Mouse (Mus musculus) lung, postnatal 0 days (tissue): ENCODE measurements around the gene Mast1. TPM values are rescaled to one million over a fixed set of nuclear protein-coding genes. Genes with fewer than 3 reads are reported as not detected.

Source experiments
- ATAC-seq: fragments of 200-750 bp; cut with Nextera tagmentation; 2 replicates; pipeline ENCODE4 v1.8.0; 2017; ENCODE audit warnings: moderate library complexity
- DNase-seq: peaks from one replicate; pipeline ENCODE4 v3.0.0-alpha.2; 2016; ENCODE audit warnings: low spot score
- H3K27ac ChIP-seq: fragments of 300-500 bp; sonication (generic); 2 replicates; pipeline ENCODE4 v1.5.1; 2014; ENCODE audit warnings: antibody characterized with exemption, mild to moderate bottlenecking, low read length, mixed read lengths
- H3K27me3 ChIP-seq: fragments of 300-500 bp; sonication (generic); replicated peaks from 2 replicates; pipeline ENCODE4 v1.6.1; 2014; ENCODE audit warnings: low read length, mixed read lengths; ENCODE audit not compliant: insufficient read depth
- H3K36me3 ChIP-seq: fragments of 300-500 bp; sonication (generic); 2 replicates; pipeline ENCODE4 v1.6.1; 2014; ENCODE audit warnings: low read length, mixed read lengths; ENCODE audit not compliant: insufficient read depth
- H3K4me1 ChIP-seq: fragments of 300-500 bp; sonication (generic); 2 replicates; pipeline ENCODE4 v1.6.1; 2014; ENCODE audit warnings: antibody characterized with exemption, low read depth, low read length, mixed read lengths; ENCODE audit not compliant: insufficient read depth
- H3K4me2 ChIP-seq: fragments of 300-500 bp; sonication (generic); replicated peaks from 2 replicates; pipeline ENCODE4 v1.6.1; 2014; ENCODE audit warnings: low read depth, mild to moderate bottlenecking, low read length, moderate library complexity, mixed read lengths
- H3K4me3 ChIP-seq: fragments of 300-500 bp; sonication (generic); 2 replicates; pipeline ENCODE4 v1.5.1; 2014; ENCODE audit warnings: low read depth, low read length
- H3K9ac ChIP-seq: fragments of 300-500 bp; sonication (generic); replicated peaks from 2 replicates; pipeline ENCODE4 v1.6.1; 2014; ENCODE audit warnings: low read depth, mild to moderate bottlenecking
- H3K9me3 ChIP-seq: fragments of 300-500 bp; sonication (generic); 2 replicates; pipeline ENCODE4 v1.6.1; 2016; ENCODE audit warnings: low read length, mixed read lengths
- CTCF ChIP-seq: IDR thresholded peaks from 2 replicates; pipeline ENCODE4 v1.5.1; 2016; ENCODE audit warnings: antibody characterized with exemption, mild to moderate bottlenecking
- EP300 ChIP-seq: IDR thresholded peaks from 2 replicates; pipeline ENCODE4 v1.6.1; 2016; ENCODE audit warnings: antibody characterized with exemption, mild to moderate bottlenecking, control low read depth
- whole genome bisulfite sequencing: fragments of 180-500 bp; shearing (Covaris S2); extraction: QIAGEN DNeasy Blood & Tissue Kit; methylation state at CpG from one replicate; pipeline ENCODE4 v1.1.7; 2014; 5-methylcytosine and 5-hydroxymethylcytosine counted together
- polyA plus RNA-seq: library from polyadenylated mRNA; unstranded; fragments of >200 nt; fragmentation: Nextera tagmentation; extraction: Ambion mirVana; gene quantifications from 2 replicates; pipeline ENCODE4 v1.2.1, GENCODE M21; 2015

Mast1 gene
- polyA plus RNA-seq, 1 experiment from 2014 or later: 0.32 TPM

- WGBS: 44% methylated on average over 3 of the region's 3 CpGs
- Histone ChIP-seq H3K4me1 (peaks cover 62% of the 10 kb centered on the region), H3K9ac (no peak overlapping the region), H3K36me3 (no peaks in the 10 kb centered on the region), H3K4me2 (no peak overlapping the region), H3K9me3 (no peaks in the 10 kb centered on the region), H3K27ac (peak overlapping the region; percentile 99), H3K27me3 (no peaks in the 10 kb centered on the region), H3K4me3 (no peak overlapping the region)
- DNase-seq (no peak), ATAC-seq (no peak)
- no peak for TF ChIP-seq EP300
- no peak for TF ChIP-seq CTCF
Measured at GRCm38 (mm10) chr8:84982499-84983011, 45.4 kb upstream of the Mast1 start.

GRCm38 (mm10) chr8:84981644-84982498 is 44.7 kb upstream of the Mast1 start:
- H3K4me2 ChIP-seq: peak overlapping the region; percentile 89
- no peaks in the 10 kb centered on the region for H3K9me3 ChIP-seq
- H3K4me1 ChIP-seq: peaks cover 62% of the 10 kb centered on the region
- H3K27ac ChIP-seq: peak overlapping the region; percentile 99
- peak; percentile 72 for DNase-seq
- WGBS: 57% methylated on average over 15 of the region's 15 CpGs
- H3K4me3 ChIP-seq: no peak overlapping the region
- no peak for TF ChIP-seq CTCF
- 0 out of 2 replicates have a peak, but pooled peaks have one; percentile 19 for TF ChIP-seq EP300
- no peaks in the 10 kb centered on the region for H3K36me3 ChIP-seq
- no peaks in the 10 kb centered on the region for H3K27me3 ChIP-seq
- H3K9ac ChIP-seq: no peak overlapping the region
- ATAC-seq: no peak

- WGBS: 22% methylated on average over 11 of the region's 11 CpGs
- H3K27ac ChIP-seq: peak overlapping the region; percentile 99
- H3K9me3 ChIP-seq: no peaks in the 10 kb centered on the region
- H3K36me3 ChIP-seq: no peaks in the 10 kb centered on the region
- H3K4me1 ChIP-seq: peaks cover 55% of the 10 kb centered on the region
- H3K27me3 ChIP-seq: no peaks in the 10 kb centered on the region
- peak; percentile 93 for DNase-seq
- peak overlapping the region; percentile 48; the same call in 1 of the 2 replicates for H3K9ac ChIP-seq
- H3K4me3 ChIP-seq: peak overlapping the region; percentile 33; the same call in 1 of the 2 replicates
- peak overlapping the region; percentile 89 for H3K4me2 ChIP-seq
- no peak for TF ChIP-seq CTCF
- peak; percentile 79 for TF ChIP-seq EP300
- no peak for ATAC-seq
Measured at GRCm38 (mm10) chr8:84980622-84981358, 43.6 kb upstream of the Mast1 start.

- H3K4me2 ChIP-seq: peak overlapping the region; percentile 89
- H3K9me3 ChIP-seq: no peaks in the 10 kb centered on the region
- 1% methylated on average over 37 of the region's 42 CpGs for WGBS
- peaks cover 46% of the 10 kb centered on the region for H3K4me1 ChIP-seq
- DNase-seq (peak; percentile 97), ATAC-seq (peak; percentile 58)
- peak overlapping the region; percentile 33 for H3K4me3 ChIP-seq
- TF ChIP-seq EP300 (peak; percentile 71), CTCF (peak; percentile 4; the same call in 1 of the 2 replicates)
- peak overlapping the region; percentile 48 for H3K9ac ChIP-seq
- H3K27me3 ChIP-seq: no peaks in the 10 kb centered on the region
- no peaks in the 10 kb centered on the region for H3K36me3 ChIP-seq
- peak overlapping the region; percentile 99 for H3K27ac ChIP-seq
Measured at GRCm38 (mm10) chr8:84979599-84980421, 42.7 kb upstream of the Mast1 start.

GRCm38 (mm10) chr8:84978248-84978940 is 41.2 kb upstream of the Mast1 start, which contains the start of gene Junb:
Gene Junb, minus strand, starts transcription at chr8:84978718.
- Histone ChIP-seq H3K27me3 (no peaks in the 10 kb centered on the region), H3K9me3 (no peaks in the 10 kb centered on the region), H3K4me3 (peak within 1 kb of the TSS; percentile 93), H3K4me2 (peak within 1 kb of the TSS; percentile 89), H3K36me3 (no peaks in the 10 kb centered on the region), H3K27ac (peak within 1 kb of the TSS; percentile 99), H3K9ac (peak within 1 kb of the TSS; percentile 96), H3K4me1 (peaks cover 35% of the 10 kb centered on the region)
- under 1% methylated on average over 56 of the region's 63 CpGs for WGBS
- peak; percentile 98 for DNase-seq
- peak; percentile 53 for ATAC-seq
- peak; percentile 95 for TF ChIP-seq EP300
- no peak for TF ChIP-seq CTCF
